ENCODE assay signal across 21 mouse cellular contexts in genomic region chr12:70577769-70578168, GRCm38 (mm10).
DNase-seq lines count a peak whose midpoint lies in the region; ATAC-seq and TF ChIP-seq lines count a peak whose summit lies in the region.
"Had no signal": no experiment of that assay in that cellular context is flagged by ENCODE, and none has a peak within 500 bp of the region (broad histone marks: within the 10 kb centered on the region; RNA-seq: fewer than 3 reads in every experiment).

No protein-coding gene starts in this region.

- H3K4me1 ChIP-seq in midbrain, embryonic 11.5 days (ENCODE audit: control insufficient read depth, insufficient read depth, low read length) = no peaks in the 10 kb centered on the region
- no peaks in the 10 kb centered on the region for H3K4me1 ChIP-seq in midbrain, postnatal 0 days (ENCODE audit: insufficient read depth, low read length)
- 0 out of 2 replicates have a peak, but pooled peaks cover 3% of the 10 kb centered on the region for H3K4me1 ChIP-seq in stomach, embryonic 15.5 days
- H3K4me1 ChIP-seq in stomach, postnatal 0 days (replicated peaks; ENCODE audit: control insufficient read depth, insufficient read depth) = no peaks in the 10 kb centered on the region
- H3K4me1 ChIP-seq: forebrain, embryonic 13.5 days had no signal

- H3K27me3 ChIP-seq in midbrain, embryonic 11.5 days (ENCODE audit: control insufficient read depth, insufficient read depth, low read length) = no peaks in the 10 kb centered on the region
- H3K27me3 ChIP-seq in midbrain, postnatal 0 days (ENCODE audit: insufficient read depth, low read length) = no peaks in the 10 kb centered on the region
- no peaks in the 10 kb centered on the region for H3K27me3 ChIP-seq in stomach, embryonic 15.5 days (replicated peaks)
- no peaks in the 10 kb centered on the region for H3K27me3 ChIP-seq in stomach, postnatal 0 days (ENCODE audit: control insufficient read depth, insufficient read depth, low read length)
- H3K27me3 ChIP-seq: CH12.LX; embryonic facial prominence, embryonic 13.5 days; forebrain, embryonic 13.5 days; Patski had no signal

- peak; percentile 53 for DNase-seq in heart, adult 11 months
- no peak for DNase-seq in heart, postnatal 10 days
- peak; percentile 14 for DNase-seq in midbrain, embryonic 11.5 days (ENCODE audit: low spot score, missing footprints)
- DNase-seq in midbrain, postnatal 0 days (ENCODE audit: low spot score) = no peak
- no peak for DNase-seq in stomach, postnatal 0 days (ENCODE audit: low spot score)
- DNase-seq: adrenal gland, postnatal 14 days; cerebellum, adult 11-12 months; cerebellum, postnatal 25 days; forebrain, postnatal 0 days; gastrocnemius, postnatal 25 days; heart, adult 18-20 months; heart, postnatal 14 days had no signal

- no peak overlapping the region for H3K4me2 ChIP-seq in midbrain, embryonic 11.5 days
- no peak overlapping the region for H3K4me2 ChIP-seq in midbrain, postnatal 0 days (ENCODE audit: low read depth, low read length, poor library complexity, severe bottlenecking)
- H3K4me2 ChIP-seq in stomach, embryonic 15.5 days = no peak overlapping the region
- H3K4me2 ChIP-seq in stomach, postnatal 0 days (replicated peaks; ENCODE audit: low read depth) = no peak overlapping the region
- H3K4me2 ChIP-seq: embryonic facial prominence, embryonic 13.5 days; forebrain, embryonic 13.5 days; hindbrain, embryonic 14.5 days had no signal

- WGBS in midbrain, embryonic 11.5 days = 81% methylated on average over 4 of the region's 4 CpGs
- 83% methylated on average over 4 of the region's 4 CpGs for WGBS in midbrain, postnatal 0 days
- WGBS in stomach, embryonic 15.5 days = 51% methylated on average over 4 of the region's 4 CpGs
- 50% methylated on average over 4 of the region's 4 CpGs for WGBS in stomach, postnatal 0 days

- TF ChIP-seq CTCF in midbrain, postnatal 0 days (IDR thresholded peaks at IDR 0.05) = no peak
- TF ChIP-seq CTCF in stomach, postnatal 0 days (IDR thresholded peaks at IDR 0.05; ENCODE audit: low read depth) = no peak

- no peaks in the 10 kb centered on the region for H3K9me3 ChIP-seq in midbrain, embryonic 11.5 days (ENCODE audit: control insufficient read depth, low read length)
- H3K9me3 ChIP-seq in midbrain, postnatal 0 days (ENCODE audit: low read length) = peaks cover 2% of the 10 kb centered on the region; the same call in 1 of the 2 replicates
- no peaks in the 10 kb centered on the region for H3K9me3 ChIP-seq in stomach, embryonic 15.5 days
- H3K9me3 ChIP-seq in stomach, postnatal 0 days (ENCODE audit: control insufficient read depth, low read length) = no peaks in the 10 kb centered on the region

- TF ChIP-seq EP300 in stomach, postnatal 0 days (optimal IDR thresholded peaks at IDR 0.05) = peak; percentile 76

- H3K4me3 ChIP-seq in midbrain, embryonic 11.5 days (ENCODE audit: low read depth, low read length) = no peak overlapping the region
- no peak overlapping the region for H3K4me3 ChIP-seq in midbrain, postnatal 0 days (ENCODE audit: low read depth, low read length)
- H3K4me3 ChIP-seq in stomach, embryonic 15.5 days (replicated peaks) = no peak overlapping the region
- no peak overlapping the region for H3K4me3 ChIP-seq in stomach, postnatal 0 days (ENCODE audit: low read depth, low read length)
- H3K4me3 ChIP-seq: embryonic facial prominence, embryonic 13.5 days; forebrain, embryonic 13.5 days; heart, embryonic 10.5 days; hindbrain, embryonic 10.5 days had no signal

- no peaks in the 10 kb centered on the region for H3K36me3 ChIP-seq in midbrain, embryonic 11.5 days (ENCODE audit: control insufficient read depth, insufficient read depth, low read length)
- H3K36me3 ChIP-seq in midbrain, postnatal 0 days (ENCODE audit: insufficient read depth, low read length) = no peaks in the 10 kb centered on the region
- no peaks in the 10 kb centered on the region for H3K36me3 ChIP-seq in stomach, embryonic 15.5 days
- H3K36me3 ChIP-seq in stomach, postnatal 0 days (ENCODE audit: control insufficient read depth, insufficient read depth, low read length) = no peaks in the 10 kb centered on the region
- H3K36me3 ChIP-seq: embryonic facial prominence, embryonic 13.5 days; hindbrain, embryonic 10.5 days had no signal

- no peak overlapping the region for H3K9ac ChIP-seq in midbrain, embryonic 11.5 days (ENCODE audit: low read length)
- no peak overlapping the region for H3K9ac ChIP-seq in midbrain, postnatal 0 days (replicated peaks; ENCODE audit: low read length, poor library complexity, severe bottlenecking)
- H3K9ac ChIP-seq in stomach, embryonic 15.5 days = no peak overlapping the region
- no peak overlapping the region for H3K9ac ChIP-seq in stomach, postnatal 0 days (ENCODE audit: low read length)
- H3K9ac ChIP-seq: embryonic facial prominence, embryonic 13.5 days; forebrain, embryonic 13.5 days; forebrain, postnatal 0 days; hindbrain, embryonic 14.5 days had no signal

- no peak overlapping the region for H3K27ac ChIP-seq in midbrain, embryonic 11.5 days (ENCODE audit: low read depth, low read length)
- no peak overlapping the region for H3K27ac ChIP-seq in midbrain, postnatal 0 days (ENCODE audit: low read depth, low read length)
- H3K27ac ChIP-seq in stomach, embryonic 15.5 days = no peak overlapping the region; the same call in 1 of the 2 replicates
- H3K27ac ChIP-seq in stomach, postnatal 0 days (replicated peaks) = peak overlapping the region; percentile 41; the same call in 1 of the 2 replicates
- H3K27ac ChIP-seq: embryonic facial prominence, embryonic 13.5 days; forebrain, embryonic 13.5 days; heart, embryonic 10.5 days; hindbrain, embryonic 10.5 days; hindbrain, embryonic 14.5 days had no signal

- intact Hi-C loops in heart, postnatal 10 days (cut with DNase I) = no loop called here

- ATAC-seq in midbrain, embryonic 11.5 days (ENCODE audit: low FRiP score) = no peak
- no peak for ATAC-seq in midbrain, postnatal 0 days (ENCODE audit: low FRiP score)
- peak; percentile 56; the same call in 1 of the 2 replicates for ATAC-seq in stomach, embryonic 15.5 days (ENCODE audit: insufficient read depth, low FRiP score, low read depth)
- peak; percentile 56; the same call in 1 of the 2 replicates for ATAC-seq in stomach, postnatal 0 days (ENCODE audit: low FRiP score, low TSS enrichment)
- ATAC-seq: activated CD4-positive, CD25-positive, alpha-beta regulatory T cell, adult 4 months; forebrain, embryonic 13.5 days; forebrain, postnatal 0 days; Patski had no signal

Comparison
In these comparisons a context has a peak if more than half of its experiments do, and no peak if none do; other contexts are left out.
1. DNase-seq: peak in heart, adult 11 months (single experiment) and midbrain, embryonic 11.5 days (single experiment); none in heart, postnatal 10 days (0 of 2), midbrain, postnatal 0 days (single experiment) and stomach, postnatal 0 days (single experiment).
2. ATAC-seq: peak in stomach, embryonic 15.5 days (single experiment) and stomach, postnatal 0 days (single experiment); none in midbrain, embryonic 11.5 days (single experiment) and midbrain, postnatal 0 days (single experiment).